Mouse (Mus musculus) cortical plate, adult 2 months (tissue): ENCODE results near the gene Lrrk1.

Experiments used
- CTCF ChIP-seq: fragments of 200-500 bp; IDR thresholded peaks from 2 replicates; pipeline ENCODE4 v1.5.1; 2011; ENCODE audit warnings: mild to moderate bottlenecking, control low read depth, low read length; ENCODE audit not compliant: insufficient read depth; ENCODE audit errors: extremely low read depth
- POLR2A ChIP-seq: fragments of 200-500 bp; IDR thresholded peaks from 2 replicates; pipeline ENCODE4 v1.6.1; 2011; ENCODE audit warnings: mild to moderate bottlenecking, low read length, control low read depth; ENCODE audit not compliant: insufficient read depth; ENCODE audit errors: extremely low read depth

DNA sequence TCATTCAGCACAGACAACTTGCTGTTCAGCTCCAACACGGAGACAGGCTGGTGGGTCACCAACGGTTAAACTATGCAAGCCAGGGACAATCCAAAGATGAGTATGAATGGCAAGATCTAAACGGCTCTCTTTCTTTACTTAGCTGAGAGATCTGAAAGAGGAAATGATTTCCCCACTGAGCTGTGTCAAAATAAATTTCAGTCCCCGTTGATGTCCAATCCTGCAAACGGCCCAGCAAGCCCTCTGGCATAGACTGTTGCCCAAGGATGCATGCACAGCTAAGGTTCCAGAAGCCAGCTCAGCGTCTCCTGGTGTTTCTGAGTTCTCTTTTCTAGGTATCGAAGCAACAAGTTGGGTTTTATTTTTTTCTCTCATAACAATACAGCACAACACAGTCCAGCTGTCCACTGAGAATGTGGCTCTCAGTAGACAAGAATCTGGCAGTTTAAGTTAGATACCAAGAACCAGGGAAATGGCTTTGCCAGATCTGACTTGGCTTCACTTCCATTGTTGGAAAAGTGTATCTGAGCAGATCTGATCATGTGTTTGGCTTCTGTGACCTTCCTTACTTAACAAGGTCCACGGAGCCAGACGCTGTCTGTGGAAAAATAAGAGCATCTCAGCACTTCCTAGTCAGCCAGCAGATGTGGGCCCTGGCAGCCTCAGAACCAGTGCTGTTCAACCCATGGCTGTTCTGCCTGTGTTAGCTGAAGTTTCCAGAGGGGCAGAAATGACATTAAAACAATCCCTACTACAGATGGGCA lies 64.7 kb downstream of the Lrrk1 start:
- no peak for TF ChIP-seq POLR2A
- TF ChIP-seq CTCF = no peak
